Comparison of ENCODE assay signal across 8 mouse cellular contexts in genomic region chr16:97778353-97779025, GRCm38 (mm10). TPM values are rescaled to one million over a fixed set of nuclear protein-coding genes. Genes with fewer than 3 reads are reported as not detected.
A peak's percentile ranks its signal among the peaks of the same experiment; 100 is the strongest.
DNase-seq lines count a peak whose midpoint lies in the region; ATAC-seq and TF ChIP-seq lines count a peak whose summit lies in the region.

No protein-coding gene starts in this region.

- no peaks in the 10 kb centered on the region for H3K36me3 ChIP-seq in hindbrain, embryonic 11.5 days (ENCODE audit: control insufficient read depth, insufficient read depth, low read length)

- POLR2A ChIA-PET in Patski (lab: Charles Lee): no interaction called here

- CTCF ChIA-PET in Patski (lab: Charles Lee): interaction anchor here (0.7 to 1.6 kb wide), 6 partner anchors 9 to 108 kb away, joined by 3 to 5 read pairs (median 4); no protein-coding TSS in a partner anchor

- H3K27ac ChIP-seq in hindbrain, embryonic 11.5 days (ENCODE audit: low read depth, low read length): no peak overlapping the region

- H3K4me1 ChIP-seq in hindbrain, embryonic 11.5 days (replicated peaks; ENCODE audit: control insufficient read depth, insufficient read depth, low read length): no peaks in the 10 kb centered on the region

- WGBS in hindbrain, embryonic 11.5 days: 36% methylated on average over 15 of the region's 15 CpGs

- peak; percentile 99 for ATAC-seq in Patski
- ATAC-seq in hindbrain, embryonic 11.5 days (ENCODE audit: low FRiP score): peak; percentile 54; the same call in 1 of the 2 replicates

- H3K27me3 ChIP-seq in Patski: no peaks in the 10 kb centered on the region
- H3K27me3 ChIP-seq in hindbrain, embryonic 11.5 days (ENCODE audit: control insufficient read depth, insufficient read depth, low read length): no peaks in the 10 kb centered on the region

- no peaks in the 10 kb centered on the region for H3K9me3 ChIP-seq in hindbrain, embryonic 11.5 days (ENCODE audit: control insufficient read depth, low read length)

- no peak overlapping the region for H3K9ac ChIP-seq in hindbrain, embryonic 11.5 days (ENCODE audit: low read depth, low read length)

- no peak overlapping the region for H3K4me3 ChIP-seq in hindbrain, embryonic 11.5 days (ENCODE audit: low read depth, low read length)

- peak; percentile 62 for DNase-seq in Patski (ENCODE audit: low read depth, low spot score)
- DNase-seq in cerebellum, postnatal 14 days: peak; percentile 93 to 95
- peak; percentile 31 to 77 for DNase-seq in frontal cortex, postnatal 10 days (ENCODE audit: low spot score in 2 of 2)
- peak; percentile 83 for DNase-seq in hindbrain, embryonic 11.5 days (ENCODE audit: low spot score)
- peak; percentile 63 for DNase-seq in layer of hippocampus, adult 9-11 months
- DNase-seq in lung, postnatal 10 days: peak; percentile 88
- DNase-seq in retina, embryonic 14.5 days (ENCODE audit: low spot score): peak; percentile 84
- peak; percentile 65 for DNase-seq in thymus, postnatal 25 days

- in situ Hi-C loops in Patski (cut with MboI; ENCODE audit: low pct_unique_long_range_greater_than_20kb): no loop called here

- no peak overlapping the region for H3K4me2 ChIP-seq in hindbrain, embryonic 11.5 days (replicated peaks; ENCODE audit: low read depth, low read length)

- peak; percentile 97 for TF ChIP-seq CTCF in Patski (IDR thresholded peaks at IDR 0.05)

RNA-seq across cellular contexts. Expression of gene Ripk4, which starts 14.9 kb away (rescaled TPM):
- polyA plus RNA-seq in Patski (2021): 2.3 TPM
- 0.93 and 1.3 TPM in 2 replicates for polyA plus RNA-seq in hindbrain, embryonic 11.5 days (2014; fragmentation: Nextera tagmentation; extraction: Ambion mirVana)
